Mouse (Mus musculus) neutrophil, adult 59 days (primary cell): ENCODE data around the gene Olfr873. TPM values are rescaled to one million over a fixed set of nuclear protein-coding genes. Genes with fewer than 3 reads are reported as not detected.

Source experiments
- total RNA-seq, 2 experiments: library from RNA; stranded (reverse); gene quantifications; 1 replicate in 1 of 2; 2 replicates in 1 of 2; pipeline ENCODE4 v1.2.4; 2023

Olfr873 gene
- not detected for total RNA-seq

GRCm38 (mm10) chr9:20298232-20298631 is at the start of gene Olfr873:
Gene Olfr873 (plus strand): TSS chr9:20298532.

GRCm38 (mm10) chr9:20282051-20282450 is 16.3 kb upstream of the Olfr873 start, which contains the start of gene Olfr39:
Gene Olfr39 (plus strand): TSS chr9:20282351.

DNA sequence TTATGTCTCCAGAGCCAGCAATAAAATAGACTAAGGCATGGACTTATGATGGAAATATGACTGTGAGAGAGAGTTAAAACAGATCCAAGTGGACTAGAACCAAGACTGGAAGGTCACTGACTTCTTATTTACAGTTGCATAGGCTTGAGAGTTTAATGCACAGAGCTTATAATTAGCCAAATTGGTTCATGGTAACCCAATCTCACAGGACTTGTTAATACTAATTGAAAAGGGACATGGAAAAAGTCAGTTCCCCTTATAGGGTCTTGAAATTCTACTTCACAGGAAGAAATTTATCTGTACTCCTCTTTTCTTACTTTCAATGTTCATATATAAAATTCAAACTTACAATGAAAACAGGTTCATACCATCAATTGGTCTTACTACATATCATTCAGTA is 37.7 kb downstream of the Olfr873 start, which contains the start of gene Olfr18:
Gene Olfr18 (minus strand): TSS at position 101 of the 400 bp plus-strand sequence.

Other genes starting within 250 kb of the Olfr873 start
- gene Olfr867, start 241.0 kb upstream of the Olfr873 start, total RNA-seq: not detected
- gene Olfr868, start 199.9 kb upstream of the Olfr873 start, total RNA-seq: not detected
- not detected for gene Olfr869, start 169.5 kb upstream of the Olfr873 start, total RNA-seq
- gene Olfr870, start 124.5 kb upstream of the Olfr873 start, total RNA-seq: not detected
- not detected for gene Olfr871, start 86.3 kb upstream of the Olfr873 start, total RNA-seq
- not detected for gene Olfr872, start 61.4 kb upstream of the Olfr873 start, total RNA-seq
- gene Olfr39, start 16.2 kb upstream of the Olfr873 start, total RNA-seq: not detected
- gene Olfr18, start 37.6 kb downstream of the Olfr873 start, total RNA-seq: not detected
- 1 to 10 TPM; 1.6 to 3.3 TPM for gene Zfp560, start 86.6 kb downstream of the Olfr873 start, total RNA-seq
- 10 to 100 TPM; 20.3 to 22.4 TPM for gene Zfp26, start 161.6 kb downstream of the Olfr873 start, total RNA-seq
- gene Zfp426, start 194.2 kb downstream of the Olfr873 start, total RNA-seq: 10 to 100 TPM; 15.1 to 18.7 TPM
- gene Zfp266, start 222.9 kb downstream of the Olfr873 start, total RNA-seq: 10 to 100 TPM; 13.3 to 15.9 TPM